Mouse (Mus musculus) erythroblast, embryonic 14.5 days (primary cell): ENCODE results near the gene Wrnip1.

Experiments used
- GATA1 ChIP-seq: IDR thresholded peaks from 2 replicates; pipeline ENCODE4 v1.6.1; 2012; ENCODE audit warnings: low read length, inconsistent platforms, mixed read lengths
- TAL1 ChIP-seq: IDR thresholded peaks from 3 replicates; pipeline ENCODE4 v1.6.1; 2012; ENCODE audit warnings: low read length, inconsistent platforms, mixed read lengths

DNA sequence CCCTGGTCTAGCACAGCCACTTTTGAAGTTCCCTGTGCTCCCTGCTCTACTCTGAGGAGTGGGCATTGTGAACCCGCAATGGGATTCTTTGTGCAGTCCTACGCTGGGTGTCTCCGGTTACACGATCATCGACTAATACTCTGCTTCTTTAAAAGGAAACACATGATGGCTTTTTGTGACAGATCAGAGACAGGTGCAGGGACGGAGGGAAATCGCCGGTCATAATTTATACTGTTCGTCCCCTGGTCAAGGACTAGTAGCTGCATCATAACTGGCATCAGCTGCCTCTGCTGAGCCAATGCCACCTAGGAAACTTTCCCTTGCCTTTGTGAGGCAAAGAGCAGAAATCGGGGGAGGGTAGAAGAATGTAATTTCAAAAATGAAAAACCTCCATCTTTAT lies 25.5 kb upstream of the Wrnip1 start:
- TF ChIP-seq TAL1 (no peak), GATA1 (no peak)
